Mouse (Mus musculus) heart, adult 2 months (tissue): ENCODE data around the gene Mfge8.

Experiments
- CTCF ChIP-seq: fragments of 200-600 bp; IDR thresholded peaks from 2 replicates; pipeline ENCODE4 v1.8.1; 2022; ENCODE audit warnings: antibody characterized with exemption, mild to moderate bottlenecking, moderate library complexity
- EP300 ChIP-seq: fragments of 200-500 bp; IDR thresholded peaks from 2 replicates; pipeline ENCODE4 v1.6.1; 2011; ENCODE audit warnings: low read depth, low read length, control low read depth; ENCODE audit not compliant: insufficient read depth

- TF ChIP-seq EP300 (no peak), CTCF (no peak)
These were observed 41.7 kb upstream of the Mfge8 start for GRCm38 (mm10) chr7:79190592-79190991.
